Mouse (Mus musculus): ENCODE measurements around the gene Col10a1.
"Not testable (repeated sequence)": the region's sequence is repeated elsewhere in the genome, so short reads cannot be mapped to it uniquely, and the experiment has no call there.

Col10a1 gene

GRCm38 (mm10) chr10:34389681-34390080 lies at the start of gene Col10a1:
Gene Col10a1 (plus strand): TSS chr10:34389981.
- DNase-seq (ENCODE audit: low spot score in 2 of 2), result no peak

DNA sequence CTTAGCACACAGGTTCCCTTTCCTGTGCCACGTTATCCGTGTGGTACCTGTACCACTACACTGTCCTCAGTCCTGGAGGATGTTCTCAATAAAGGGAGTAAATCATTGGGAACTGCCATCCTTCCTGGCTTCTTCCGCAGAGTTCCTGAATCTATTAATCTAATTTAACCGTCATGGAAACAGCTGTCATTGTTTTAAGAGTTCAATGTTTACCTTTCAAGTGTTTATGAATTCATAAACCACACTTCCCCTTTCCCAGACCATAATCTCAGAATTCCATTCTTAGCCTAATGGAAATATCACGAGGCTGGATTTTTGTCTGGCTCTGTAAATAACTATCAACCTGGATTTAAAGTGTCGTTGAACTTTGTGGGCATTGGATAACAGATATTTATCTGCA lies 48.8 kb upstream of the Col10a1 start:
- DNase-seq (ENCODE audit: low spot score in 2 of 2), result no peak

GRCm38 (mm10) chr10:34341886-34342285 lies 47.9 kb upstream of the Col10a1 start:
- DNase-seq (ENCODE audit: low spot score in 2 of 2), result no peak

DNA sequence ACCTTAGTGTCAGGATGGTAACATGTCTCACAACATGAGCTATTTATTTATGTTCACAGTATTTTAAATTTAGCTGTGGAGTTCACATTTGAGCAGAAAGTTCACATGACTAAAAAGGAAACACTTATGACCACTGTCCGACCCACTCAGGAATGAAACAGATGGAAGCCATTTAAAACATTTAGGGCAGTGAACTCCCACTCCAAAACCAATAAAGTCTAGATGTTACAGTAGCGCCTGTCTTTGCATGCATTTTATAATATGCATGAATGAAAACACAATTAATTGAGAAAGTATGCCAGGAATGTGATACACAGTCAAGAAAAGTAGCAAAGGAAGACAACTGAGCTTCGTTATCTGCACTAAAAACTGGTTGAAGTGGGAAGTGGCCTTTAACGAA lies 37.6 kb upstream of the Col10a1 start:
- DNase-seq (ENCODE audit: low spot score in 2 of 2), result no peak

- no peak for DNase-seq (ENCODE audit: low spot score in 2 of 2)
Measured at GRCm38 (mm10) chr10:34358263-34358662, 31.5 kb upstream of the Col10a1 start.

DNA sequence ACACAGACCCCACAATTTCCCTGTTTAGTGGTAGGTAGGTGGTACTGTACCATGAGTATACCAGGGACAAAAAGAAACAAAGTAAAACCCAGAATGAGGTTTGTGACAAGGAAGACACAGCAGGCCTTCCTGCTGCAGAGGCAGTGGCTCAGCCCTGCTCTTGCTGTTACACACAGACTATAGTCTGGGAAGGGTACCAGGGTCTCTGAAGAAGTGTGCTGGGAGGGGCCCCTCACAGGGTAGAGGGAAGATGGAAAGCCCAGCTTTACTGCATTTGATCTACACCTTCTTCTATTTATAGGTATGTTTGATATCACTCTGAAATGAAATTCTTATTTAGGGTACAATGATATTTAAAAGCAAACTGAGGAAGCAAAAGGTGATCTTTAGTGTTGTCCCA lies 26.0 kb upstream of the Col10a1 start:
- DNase-seq (ENCODE audit: low spot score in 2 of 2), result no peak

DNA sequence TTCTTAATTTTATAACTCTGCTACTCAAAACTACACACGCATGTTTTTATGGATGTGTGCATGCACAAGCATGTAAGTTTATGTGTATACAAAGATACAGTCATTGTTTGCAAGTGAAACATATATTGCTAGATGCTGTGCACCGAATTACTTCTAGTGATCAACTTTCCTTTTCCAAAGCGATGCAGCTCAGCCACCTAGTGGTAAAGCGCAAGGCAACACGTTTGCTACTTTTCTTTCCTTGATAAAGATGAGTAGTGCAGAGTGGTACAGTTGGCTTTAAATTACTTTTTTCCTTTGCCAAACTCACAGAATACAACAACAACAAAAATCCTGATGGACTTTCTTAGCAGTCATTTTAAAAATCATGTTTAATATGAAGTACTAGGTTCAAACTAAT lies 21.6 kb upstream of the Col10a1 start:
- peak in 1 of 2 experiments; percentile 6 for DNase-seq (ENCODE audit: low spot score in 2 of 2)

- no peak for DNase-seq (ENCODE audit: low spot score in 2 of 2)
Measured at GRCm38 (mm10) chr10:34373332-34373731, 16.4 kb upstream of the Col10a1 start.

GRCm38 (mm10) chr10:34385636-34386035 lies 4.1 kb upstream of the Col10a1 start:
- no peak for DNase-seq (ENCODE audit: low spot score in 2 of 2)

DNA sequence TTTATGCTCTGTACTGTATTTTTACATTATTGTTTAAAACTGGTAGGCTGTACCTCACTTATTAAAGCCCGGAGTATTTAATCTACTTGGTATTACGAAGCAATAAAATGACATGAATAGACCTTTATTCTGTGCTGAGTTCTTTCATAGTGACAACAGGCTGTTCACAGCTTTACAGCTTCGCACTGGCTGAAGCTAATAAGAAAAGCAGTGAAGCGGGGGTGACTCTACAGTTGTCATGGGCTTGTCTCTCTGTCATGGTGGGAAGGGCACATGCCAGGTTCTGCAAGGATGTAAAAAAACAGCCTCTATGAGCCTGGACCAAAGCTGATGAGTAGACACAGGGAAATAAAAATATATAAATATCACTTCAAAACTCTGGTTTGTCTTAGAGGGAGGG lies 7.2 kb downstream of the Col10a1 start:
- DNase-seq (ENCODE audit: low spot score in 2 of 2), result no peak

GRCm38 (mm10) chr10:34399267-34399666 lies 9.5 kb downstream of the Col10a1 start:
- DNase-seq (ENCODE audit: low spot score in 2 of 2), result no peak

DNA sequence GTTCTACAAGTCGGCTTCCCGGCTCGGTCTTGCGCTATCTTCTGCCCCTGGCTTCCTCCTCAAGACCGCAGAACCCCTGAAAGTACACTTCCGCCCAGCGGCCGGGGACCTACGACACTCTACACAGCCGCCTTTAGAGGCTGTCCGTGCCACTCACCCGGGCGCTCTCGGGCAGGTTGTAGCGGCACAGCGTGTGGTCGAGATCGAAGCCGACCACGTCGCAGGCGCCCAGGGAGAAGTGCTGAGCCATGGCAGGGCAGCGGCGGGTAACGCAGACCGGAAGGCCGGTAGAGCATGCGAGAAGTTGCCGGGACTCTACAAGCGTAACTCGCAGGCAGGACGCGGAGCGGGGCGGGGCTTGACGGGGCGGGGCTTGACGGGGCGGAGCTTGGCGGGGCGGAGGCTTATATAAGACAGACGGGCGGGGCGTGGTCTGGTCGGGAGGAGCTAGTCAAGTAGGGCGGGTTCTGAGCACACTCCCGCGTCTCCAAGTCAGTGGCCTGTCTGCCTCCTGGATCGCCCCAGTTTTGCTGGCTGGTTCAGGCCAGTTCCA lies 28.5 kb downstream of the Col10a1 start, which contains the start of gene Nt5dc1:
Nt5dc1 (minus strand) TSS at position 349 of the 553 bp plus-strand sequence.
- peak; percentile 36 to 87 for DNase-seq (ENCODE audit: low spot score in 2 of 2)

DNA sequence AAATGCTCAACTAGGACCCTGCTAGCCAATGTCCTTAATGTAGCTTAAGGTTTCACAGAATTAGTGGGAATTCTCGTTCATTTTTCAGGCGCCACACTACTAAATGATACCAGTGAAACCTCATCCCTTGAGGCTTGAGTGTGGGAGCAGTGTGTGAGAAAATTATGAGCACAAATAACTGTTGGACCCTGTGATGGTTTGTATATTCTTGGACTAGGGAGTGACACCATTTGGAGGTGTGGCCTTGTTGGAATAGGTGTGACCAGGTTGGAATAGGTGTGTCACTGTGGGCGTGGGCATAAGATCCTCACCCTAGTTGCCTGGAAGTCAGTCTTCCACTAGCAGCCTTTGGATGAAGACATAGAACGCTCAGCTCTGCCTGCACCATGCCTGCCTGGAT lies 29.0 kb downstream of the Col10a1 start:
- not testable (repeated sequence) for DNase-seq (ENCODE audit: low spot score in 2 of 2)

- DNase-seq (ENCODE audit: low spot score in 2 of 2), result no peak
Measured at GRCm38 (mm10) chr10:34431783-34432182, 42.0 kb downstream of the Col10a1 start.

GRCm38 (mm10) chr10:34434191-34434590 lies 44.4 kb downstream of the Col10a1 start:
- not testable (repeated sequence) for DNase-seq (ENCODE audit: low spot score in 2 of 2)
